Mouse (Mus musculus) left cerebral cortex, adult 9 months (tissue): ENCODE measurements around the gene Lrrc74a.

Experiments
- DNase-seq, 2 experiments: peaks; one replicate each; pipeline ENCODE4 v3.0.0; 2022; ENCODE audit warnings: low spot score in 2 of 2

The Lrrc74a gene

DNA sequence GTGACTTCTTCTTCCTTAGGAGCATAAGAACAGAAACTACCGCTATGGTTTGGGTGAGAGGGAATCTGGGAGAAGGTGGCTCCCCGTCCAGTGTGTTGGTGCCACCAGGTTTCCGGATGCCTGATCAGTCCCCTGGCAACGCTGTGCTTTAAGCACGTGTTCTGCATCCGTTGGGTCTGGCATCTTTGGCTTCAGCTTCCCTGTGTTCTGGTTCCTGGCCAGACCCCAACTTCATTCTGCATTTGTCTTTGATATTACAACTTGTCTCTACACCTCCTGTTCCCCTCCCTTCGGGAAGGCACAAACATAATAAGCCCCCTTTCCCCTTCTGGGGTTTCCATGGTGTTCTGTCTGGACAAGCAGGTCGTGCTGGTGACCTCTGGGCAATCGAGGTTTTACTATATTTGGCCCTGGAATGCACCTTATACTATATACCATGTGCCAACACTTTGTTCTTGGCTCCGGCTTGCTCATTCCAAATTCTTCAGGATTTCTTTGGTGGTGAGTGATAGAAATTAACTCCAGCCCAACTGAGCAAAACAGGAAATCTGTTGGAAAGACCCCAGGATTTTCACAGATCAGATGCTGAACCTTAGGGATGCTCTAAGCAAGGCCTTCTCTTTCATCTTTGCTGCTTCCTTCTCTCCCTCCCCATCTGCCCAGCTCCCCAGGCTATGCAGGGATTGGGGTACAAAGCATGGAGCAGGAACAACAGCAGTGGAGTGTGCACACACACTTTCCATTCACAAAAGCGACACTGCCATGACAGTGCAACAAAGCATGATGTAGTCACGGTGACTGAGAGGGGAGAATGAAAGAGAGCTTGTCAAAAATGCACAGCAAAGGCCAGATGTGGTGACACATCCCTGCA lies 52.2 kb downstream of the Lrrc74a start:
- no peak for DNase-seq

DNA sequence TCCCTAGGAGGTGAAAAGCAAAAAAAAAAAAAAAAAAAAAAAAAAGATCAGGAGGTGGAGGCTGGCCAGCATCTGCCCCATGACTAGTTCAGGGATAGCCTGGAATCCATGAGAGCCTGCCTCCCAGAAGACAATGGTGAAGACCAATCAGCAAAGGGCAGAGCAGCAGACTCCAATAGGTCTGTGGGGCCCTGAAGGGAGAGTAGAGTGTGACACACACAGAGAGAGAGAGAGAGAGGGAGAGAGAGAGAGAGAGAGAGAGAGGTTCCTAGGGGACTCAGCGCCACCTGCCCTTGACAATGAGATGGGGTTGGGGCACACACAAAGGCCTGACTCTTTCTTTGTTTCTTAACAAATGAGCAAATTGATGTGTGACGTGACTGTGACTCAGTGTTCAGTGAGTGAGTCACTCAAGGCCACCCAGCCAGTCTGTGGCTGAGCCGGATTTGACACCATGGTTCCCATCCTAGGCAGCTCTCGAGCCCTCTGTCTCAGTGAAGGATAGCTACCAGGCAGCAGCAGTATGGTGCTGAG lies 52.9 kb downstream of the Lrrc74a start:
- DNase-seq: no peak

DNA sequence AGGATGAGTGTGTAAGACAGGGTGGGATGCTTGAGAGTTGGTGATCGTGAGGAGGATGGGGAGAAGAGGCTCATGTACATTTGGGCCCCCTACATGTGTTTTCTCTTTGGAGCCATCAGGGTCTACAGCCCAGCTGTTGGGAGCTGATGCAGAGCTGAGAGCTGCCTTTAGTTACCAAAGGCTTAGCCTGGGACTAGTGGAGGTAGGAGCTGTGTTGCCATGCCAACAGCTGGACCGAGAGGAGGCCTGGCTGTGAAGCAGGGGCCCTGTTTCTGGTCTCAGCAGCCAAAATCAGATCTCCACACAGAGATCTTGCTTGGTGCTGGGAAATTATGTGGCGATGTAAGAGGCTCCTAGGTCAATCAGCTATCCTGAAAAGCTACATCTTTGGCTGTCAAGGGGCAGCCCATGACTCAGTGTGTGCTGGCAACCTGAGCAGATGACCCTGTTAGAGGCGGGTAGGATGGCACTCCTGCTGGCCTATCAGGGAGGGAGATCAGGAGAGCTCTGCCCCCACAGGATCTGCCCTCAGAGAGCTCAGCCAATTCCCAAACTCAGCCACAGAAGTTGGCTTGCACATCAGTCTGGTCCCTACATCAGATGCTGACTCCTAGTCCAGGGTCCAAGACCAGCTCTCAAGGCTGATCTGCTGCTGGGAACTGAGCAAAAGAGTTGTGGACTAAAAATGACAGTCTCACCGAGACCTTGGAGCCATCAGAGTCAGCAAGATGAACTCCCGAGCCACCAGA lies 56.1 kb downstream of the Lrrc74a start:
- DNase-seq: no peak

DNA sequence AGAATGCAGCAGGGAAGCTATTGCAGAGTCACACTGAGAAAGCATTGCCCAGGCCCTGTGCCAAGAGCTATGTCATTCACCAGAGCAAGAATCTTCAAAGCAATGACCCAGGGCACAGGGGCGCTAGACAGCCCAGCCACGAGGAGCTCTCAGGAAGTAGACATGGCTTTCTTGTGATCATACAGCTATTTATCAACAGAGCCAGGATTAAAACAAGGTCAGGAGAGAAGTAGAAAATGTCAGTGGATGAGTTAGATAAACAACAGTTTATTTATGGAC lies 56.6 kb downstream of the Lrrc74a start:
- DNase-seq: no peak

DNA sequence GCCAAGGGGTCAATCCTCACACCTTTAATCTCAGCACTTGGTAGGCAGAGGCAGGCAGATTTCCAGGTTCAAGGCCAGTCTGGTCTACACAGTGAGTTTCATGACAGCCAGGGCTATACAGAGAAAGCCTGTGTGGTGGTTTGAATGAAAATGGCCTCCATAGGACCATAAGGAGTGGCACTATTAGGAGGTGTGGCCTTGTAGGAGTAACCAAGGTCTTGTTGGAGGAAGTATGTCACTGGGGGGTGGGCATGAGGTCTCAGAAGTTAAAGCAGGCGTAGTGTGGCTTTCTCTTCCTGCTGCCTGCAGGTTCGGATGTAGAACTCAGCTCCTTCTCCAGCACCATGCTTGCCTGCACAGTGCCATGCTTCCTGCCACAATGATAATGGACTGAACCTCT lies 57.8 kb downstream of the Lrrc74a start:
- DNase-seq: no peak

DNA sequence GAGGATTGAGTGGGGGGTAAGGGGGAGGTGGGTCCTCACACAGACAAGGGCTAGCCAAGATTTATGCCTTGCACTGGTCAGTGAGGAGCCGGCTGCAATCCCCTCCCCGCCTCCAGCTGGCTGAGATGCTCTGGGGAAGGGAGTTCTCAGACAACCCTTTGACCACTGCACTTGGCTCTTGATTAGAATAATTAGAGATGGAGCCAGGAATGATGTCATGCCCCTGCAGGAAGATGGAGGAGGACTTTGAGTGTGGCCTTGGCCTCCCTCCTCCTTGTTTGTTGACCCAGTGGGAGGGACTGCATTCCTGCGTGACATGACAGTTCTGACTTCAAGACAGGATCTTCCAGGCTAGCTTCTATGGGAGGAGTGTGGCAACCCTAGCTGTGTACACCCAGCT lies 59.7 kb downstream of the Lrrc74a start:
- no peak for DNase-seq

DNA sequence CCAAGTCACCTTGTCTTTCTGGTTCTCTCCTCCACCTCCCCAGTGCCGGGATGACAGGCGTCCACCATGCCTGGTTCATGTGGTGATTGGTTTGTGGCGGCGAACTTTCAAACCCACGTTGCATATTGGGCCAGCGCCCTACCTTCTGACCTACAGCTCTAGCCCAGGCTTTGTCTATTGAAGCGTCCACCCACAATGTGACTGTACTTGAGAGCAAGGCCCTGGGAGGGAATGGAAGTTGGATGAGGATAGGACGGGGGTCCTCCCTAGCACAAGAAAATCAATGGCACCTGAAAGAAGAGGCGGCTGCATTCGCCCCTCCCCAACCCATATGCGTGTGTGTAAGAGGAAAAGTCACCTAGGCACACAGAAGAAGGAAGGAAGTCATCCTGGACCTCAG lies 60.2 kb downstream of the Lrrc74a start:
- no peak for DNase-seq

DNA sequence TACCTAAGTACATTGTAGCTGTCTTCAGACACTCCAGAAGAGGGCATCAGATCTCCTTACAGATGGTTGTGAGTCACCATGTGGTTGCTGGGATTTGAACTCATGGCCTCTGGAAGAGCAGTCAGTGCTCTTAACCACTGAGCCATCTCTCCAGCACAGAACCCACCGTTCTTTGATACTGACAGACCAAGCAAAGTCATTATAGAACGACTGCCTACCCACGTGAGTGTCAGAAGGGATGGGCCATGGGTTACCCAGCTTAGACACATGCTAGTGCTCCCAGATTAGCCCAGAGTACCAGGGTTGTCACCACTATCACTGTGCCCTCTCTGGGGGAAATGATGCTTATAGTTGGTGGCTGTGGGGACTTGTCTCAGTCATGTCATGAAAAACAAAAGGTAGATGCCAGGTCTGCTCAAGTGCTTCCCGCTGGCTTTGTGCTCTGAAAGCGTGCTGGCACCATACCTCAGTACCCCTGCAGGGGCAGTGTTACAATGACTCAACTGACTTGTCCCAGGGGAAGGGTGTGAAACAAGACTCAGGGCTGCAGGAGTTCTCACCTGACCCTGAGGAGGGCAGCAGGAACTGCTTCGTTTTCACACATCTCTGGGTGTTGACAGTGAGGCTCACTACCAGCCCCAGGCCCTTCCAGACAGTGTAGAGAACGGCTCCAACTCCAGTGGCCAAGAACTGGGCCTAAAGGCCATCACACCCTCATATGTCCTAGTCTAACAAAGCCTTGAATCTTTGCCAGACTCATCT lies 61.1 kb downstream of the Lrrc74a start:
- no peak for DNase-seq

DNA sequence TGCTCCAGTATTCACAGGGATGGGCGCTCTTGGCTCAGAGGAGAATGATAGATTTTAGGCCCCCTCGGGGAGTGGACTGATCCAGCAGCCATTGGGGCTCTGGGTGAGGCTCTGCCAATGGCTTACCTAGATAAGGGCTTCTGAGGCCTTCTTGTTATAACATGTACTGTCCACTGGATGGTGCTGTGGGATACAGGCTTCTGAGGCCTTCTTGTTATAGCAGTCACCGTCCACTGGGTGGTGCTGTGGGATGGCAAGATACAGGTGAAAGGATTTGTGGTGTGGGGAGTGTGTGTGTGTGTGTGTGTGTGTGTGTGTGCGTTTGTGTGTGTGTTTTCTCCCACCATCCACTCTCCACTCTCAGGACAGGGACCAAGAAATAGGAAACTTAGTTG lies 61.7 kb downstream of the Lrrc74a start:
- peak in 1 of 2 experiments; percentile 92 for DNase-seq

DNA sequence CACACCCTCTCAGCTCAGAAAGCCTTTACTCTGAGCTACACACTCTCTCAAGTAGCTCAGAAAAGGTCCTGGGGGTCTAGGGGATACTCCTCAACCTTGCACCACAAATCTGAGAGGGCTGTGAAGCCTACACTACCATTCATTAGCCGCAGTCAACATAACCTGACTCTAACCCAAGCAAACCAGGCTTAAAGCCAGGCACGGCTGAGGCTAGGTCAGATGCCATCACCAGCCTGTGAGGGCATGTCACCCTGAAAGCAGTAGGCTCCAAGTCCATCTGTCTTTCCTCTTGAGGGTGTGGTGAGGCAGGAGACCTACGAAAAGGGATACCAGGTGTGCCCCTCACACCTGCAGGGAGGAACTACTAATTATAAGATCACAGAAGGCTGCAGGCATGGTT lies 62.2 kb downstream of the Lrrc74a start:
- no peak for DNase-seq

DNA sequence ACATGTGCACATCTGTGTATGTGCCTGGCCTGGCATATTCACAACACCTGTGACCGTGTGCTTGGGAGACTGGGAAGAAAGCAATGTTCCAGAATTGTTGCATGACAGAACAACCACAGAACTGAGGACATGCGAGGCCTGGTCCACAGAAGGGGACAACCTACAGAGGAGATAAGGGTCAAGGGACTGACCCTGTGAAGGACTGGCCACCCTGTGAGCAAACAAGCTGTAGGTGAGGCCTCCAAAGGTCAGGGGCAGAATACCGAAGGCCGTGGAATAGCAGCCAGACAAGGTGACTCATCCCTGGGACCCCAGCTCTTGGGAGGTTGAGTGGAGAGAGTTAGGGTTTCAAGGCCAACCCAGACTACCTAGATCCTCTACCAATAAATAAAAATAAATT lies 63.6 kb downstream of the Lrrc74a start:
- no peak for DNase-seq

DNA sequence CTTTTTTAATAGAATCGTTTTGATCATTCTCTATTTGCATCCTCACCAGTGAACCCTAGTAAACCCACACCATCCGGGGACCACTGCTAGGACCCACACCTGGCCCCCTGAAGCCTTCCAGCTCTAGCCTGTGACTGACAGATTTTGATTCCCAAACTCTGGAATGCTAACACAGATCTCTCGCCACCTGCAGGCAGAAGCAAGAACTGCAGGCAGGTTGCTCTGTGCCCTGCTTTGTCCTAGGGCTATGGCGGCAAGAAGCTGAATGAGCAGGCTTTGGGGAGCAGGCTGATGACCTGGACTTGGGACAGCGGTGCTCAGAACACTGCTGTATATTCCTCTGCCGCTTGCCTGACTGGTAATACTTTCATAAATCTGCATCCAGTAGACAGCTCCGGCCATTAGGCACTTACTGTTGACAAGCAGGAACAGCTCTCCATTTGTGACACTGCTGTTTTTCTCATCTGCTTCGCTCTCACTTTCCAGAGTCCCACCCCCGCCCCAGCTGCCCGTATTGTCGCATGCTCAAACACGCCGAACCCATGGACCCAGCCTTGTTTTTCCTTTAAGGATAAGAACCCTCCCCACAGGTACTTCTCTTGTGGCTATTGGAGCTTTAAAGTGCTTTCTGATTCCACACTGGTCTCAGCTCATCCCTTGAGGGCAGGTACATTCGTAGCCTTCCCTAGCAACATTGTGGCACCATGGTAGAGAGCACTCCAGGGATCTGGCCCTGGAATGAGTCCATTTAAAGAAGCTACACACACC lies 64.8 kb downstream of the Lrrc74a start:
- DNase-seq: peak; percentile 71 to 94

DNA sequence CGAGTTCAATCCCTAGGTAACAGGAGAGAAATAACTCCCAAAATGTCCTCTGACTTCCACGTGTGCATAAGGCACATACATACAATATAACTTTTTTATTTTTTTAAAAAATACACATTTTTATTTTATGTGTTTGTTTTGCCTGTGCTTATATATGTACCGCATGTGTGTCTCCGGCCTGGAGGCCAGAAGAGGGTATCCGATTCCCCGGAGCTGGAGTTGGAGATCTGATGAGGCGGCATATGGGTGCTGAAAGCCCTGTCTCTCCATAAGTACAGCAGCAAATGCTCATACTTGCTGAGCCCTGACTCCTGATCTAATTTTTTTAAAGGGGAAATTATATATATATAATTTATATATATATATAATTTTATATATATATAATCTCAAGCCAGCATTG lies 65.6 kb downstream of the Lrrc74a start:
- no peak for DNase-seq

DNA sequence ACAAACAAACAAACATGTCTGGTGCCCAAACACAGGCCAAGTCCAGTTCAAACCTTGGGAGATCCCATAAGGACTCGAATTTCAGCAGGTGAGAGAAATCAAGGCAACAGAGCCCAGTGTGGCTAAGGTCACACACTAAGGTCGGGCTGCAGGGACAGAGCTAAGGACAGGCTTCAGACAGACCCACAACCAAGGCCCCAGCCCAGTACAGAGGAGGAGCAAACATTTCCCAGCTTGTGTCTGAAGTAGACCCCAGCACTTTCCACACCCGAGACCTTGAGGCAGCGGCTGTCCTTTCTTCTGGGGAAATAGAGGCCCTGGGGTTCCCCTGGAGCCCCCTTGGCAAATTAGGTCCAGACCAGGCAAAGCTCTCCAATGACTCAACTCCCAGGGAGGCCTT lies 66.2 kb downstream of the Lrrc74a start:
- no peak for DNase-seq

DNA sequence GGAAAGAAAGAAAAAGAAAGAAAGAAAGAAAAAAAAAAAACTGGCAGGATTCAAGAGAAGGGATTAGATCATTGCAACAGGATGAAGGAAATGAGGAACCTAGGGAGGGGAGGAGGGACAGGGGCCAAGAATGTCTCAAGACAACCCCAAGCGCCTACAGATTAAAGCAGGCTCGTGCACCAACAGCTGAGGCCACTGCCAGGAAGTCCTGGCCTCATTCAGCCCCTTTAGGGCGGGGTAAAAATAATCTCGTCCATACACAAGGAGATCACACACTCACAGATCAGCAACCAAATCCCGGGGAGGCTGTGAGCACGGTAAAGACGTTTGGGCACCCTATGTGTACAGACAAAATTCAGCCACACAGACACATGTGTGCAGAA lies 66.6 kb downstream of the Lrrc74a start:
- no peak for DNase-seq

DNA sequence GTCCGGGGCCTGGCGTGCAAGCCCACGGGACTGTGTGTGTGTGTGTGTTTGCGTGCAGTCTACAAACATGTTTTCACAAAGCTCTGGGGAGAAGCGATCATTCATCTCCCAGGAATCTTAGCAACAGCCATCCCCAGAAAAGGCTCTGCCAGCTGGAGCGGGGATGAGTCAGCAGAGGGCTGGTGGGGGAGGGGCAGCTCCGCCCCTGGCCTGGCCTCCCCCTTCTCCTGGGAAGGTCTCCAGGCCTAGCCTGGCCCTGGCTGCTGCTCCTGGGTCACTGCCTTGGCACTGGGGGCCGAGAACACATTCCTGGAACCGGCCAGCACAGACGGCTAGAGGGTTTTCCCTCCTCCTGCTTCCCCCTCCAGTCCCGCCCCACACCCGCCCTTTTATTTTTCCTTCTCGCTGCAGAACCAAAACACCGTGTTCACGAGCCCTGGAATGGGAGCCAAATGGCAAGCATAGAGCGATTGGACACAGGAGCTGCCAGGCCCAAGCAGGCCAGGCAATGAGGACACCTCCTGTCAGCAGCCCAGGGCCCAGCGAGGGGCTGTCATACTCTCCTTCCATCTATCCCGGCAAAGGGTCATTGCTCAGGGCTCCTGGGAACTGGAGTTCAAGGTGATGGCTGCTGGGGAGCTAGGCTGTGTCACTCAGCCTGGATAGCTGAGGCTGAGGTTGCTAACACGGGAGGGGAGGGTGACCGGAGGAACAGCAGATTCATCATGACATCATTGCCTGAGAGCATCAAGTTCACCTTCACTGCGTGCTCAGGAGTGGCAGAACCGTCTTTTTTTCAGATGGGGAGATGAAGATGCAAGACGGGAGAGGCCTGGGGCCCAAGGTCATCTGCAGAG lies 67.2 kb downstream of the Lrrc74a start:
- DNase-seq: peak; percentile 87 to 94

DNA sequence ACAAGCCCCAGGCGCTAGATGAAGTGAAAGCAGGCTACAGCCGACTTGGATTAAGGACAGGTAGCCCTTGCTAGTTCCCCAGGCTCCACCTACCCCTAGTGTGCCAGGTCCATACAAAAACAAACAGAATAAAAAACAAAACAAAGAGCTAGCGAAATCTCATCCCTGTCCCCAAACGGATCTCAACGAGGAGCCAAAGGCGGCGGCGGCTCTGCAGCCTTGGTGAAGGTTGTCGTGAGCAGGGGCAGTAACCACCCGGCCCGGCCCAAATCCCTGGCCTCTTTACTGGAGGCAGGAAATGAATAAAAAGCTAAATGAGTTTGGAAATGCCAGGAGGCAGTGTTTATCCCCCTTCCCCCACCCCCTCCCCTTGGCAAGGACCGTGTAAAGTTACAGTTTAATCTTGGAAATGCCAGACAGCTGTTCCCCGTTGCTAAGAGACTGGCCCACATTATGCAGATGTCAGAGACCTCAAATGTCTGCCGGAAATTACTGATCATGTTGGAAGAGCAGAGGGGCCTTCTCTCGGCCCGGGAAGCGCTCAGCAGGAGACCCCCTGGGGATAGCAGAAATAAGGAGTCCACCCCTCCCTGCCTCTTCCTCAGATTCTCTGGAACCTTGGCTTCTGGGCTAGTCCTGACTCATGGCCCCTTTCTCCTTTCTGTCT lies 68.0 kb downstream of the Lrrc74a start:
- peak in 1 of 2 experiments; percentile 62 for DNase-seq

DNA sequence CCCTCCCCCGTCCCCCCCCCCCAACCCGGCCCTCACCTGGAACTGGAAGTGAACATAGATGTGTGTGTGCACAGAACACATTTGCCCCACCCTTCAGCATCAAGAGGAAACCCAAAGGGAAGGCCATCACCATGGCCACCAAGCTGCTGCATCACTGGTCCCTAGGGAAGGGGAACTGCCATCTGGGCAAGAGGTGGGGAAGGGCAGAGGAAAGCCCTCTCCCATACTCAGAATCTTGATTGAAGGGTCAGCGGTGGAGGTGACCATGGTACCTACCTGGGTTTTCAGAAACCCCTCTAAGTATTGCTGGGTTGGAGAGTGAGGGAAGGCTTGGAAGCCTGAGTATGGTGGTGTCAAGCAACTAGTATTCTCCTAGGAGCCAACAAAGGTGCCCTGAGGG lies 68.7 kb downstream of the Lrrc74a start:
- no peak for DNase-seq

DNA sequence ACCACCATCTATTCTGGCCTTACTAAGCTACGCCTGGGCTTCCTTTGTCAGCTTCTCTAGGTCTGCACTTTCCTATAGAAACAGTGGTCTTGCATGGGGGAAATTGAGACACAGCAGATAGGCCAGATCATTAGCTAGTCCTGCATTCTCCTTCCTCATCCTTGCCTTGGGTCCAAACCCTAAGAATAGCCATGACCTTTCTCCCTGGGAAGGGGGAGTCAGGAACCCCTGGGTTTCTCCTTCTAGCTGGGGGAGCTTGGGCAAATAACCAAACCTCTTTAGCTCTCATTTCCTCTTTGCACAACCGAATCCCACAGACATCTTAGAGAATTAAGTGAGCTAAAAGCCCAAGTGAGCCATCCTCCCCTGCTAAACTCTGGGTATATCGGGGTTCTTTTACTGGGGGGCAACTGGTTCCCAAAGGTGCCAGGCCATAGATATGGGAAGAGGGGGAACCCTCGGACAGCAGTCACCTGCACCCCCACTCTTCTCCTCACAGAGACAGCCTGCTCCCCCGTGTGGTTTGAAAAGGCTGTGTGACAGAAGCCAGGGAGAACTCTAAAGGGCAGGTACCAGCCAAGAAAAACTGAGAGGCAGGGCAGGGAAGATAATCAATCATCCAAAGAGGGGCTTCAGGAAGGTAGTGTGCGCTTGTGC lies 69.6 kb downstream of the Lrrc74a start:
- no peak for DNase-seq

DNA sequence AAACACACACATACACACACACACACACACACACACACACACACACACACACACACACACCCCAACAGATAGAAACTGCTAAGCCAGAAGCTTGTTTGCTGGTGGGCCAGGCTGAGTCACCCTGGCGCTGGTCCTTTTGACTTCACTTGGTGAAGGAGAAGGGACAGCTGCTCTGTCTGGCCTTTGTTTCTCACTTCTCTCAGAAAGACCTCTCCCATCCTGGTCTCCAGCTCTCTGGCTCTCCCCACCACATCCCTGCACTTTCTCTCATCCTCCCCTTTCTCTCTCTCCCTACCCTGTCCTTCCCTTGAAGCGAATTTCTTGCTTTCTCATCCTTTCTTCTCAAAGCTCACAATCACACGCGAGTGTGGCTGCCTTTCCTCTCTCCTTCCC lies 70.1 kb downstream of the Lrrc74a start:
- DNase-seq: no peak
